Mouse (Mus musculus) testis, postnatal 14 days (tissue): ENCODE measurements around the gene Sbds.

ENCODE experiments used
- DNase-seq: peaks from one replicate; pipeline ENCODE4 v3.0.0; 2021; ENCODE audit warnings: low spot score

Sbds gene

GRCm38 (mm10) chr5:130200233-130201029 lies 54.9 kb downstream of the Sbds start:
- no peak for DNase-seq

DNA sequence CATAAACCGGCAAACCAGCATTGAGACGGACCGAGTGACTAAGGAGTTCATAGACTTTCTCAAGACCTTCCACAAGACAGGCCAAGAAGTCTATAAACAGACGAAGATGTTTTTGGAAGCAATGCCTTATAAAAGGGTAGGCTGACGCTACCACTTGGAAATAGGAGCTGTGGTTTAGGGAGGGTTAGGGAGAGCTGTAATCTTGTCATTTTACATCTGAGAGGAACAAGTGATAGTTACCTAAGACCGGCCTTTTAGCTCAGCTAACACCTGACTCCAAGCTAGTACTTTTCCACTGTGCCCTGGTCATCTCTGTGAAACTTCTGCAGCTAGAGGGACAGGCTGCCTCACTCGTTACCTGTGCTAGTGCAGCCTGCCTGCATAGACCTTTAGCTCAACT lies 57.3 kb downstream of the Sbds start:
- DNase-seq, result no peak

- no peak for DNase-seq
These were observed 57.9 kb downstream of the Sbds start for GRCm38 (mm10) chr5:130197454-130197853.

DNA sequence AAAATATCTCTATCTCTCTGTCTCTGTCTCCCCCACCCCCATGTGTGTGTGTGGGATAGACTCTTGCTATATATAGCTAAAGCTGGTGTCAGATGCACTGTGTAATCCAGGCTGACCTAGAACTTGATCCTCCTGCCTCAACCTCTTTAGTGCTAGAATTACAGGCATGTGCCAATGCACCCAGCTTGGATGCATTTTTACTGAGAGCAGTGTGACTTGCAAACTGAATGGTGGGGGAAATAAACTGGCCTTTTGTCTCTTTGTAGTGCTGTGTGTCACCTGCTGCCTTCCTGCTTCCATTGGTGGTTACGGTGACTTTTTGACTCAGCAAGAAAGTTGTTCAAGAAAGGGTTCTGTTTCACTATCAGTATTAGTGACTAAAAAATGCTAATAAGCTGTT lies 59.0 kb downstream of the Sbds start:
- no peak for DNase-seq
